Mouse (Mus musculus): ENCODE results near the gene Taf12.

GRCm38 (mm10) chr4:132240367-132240766, 33.8 kb upstream of the Taf12 start:
- TF ChIP-seq GATA1 (IDR thresholded peaks at IDR 0.05; ENCODE audit: borderline replicate concordance, low read length) (no peak), FLI1 (IDR thresholded peaks at IDR 0.05; ENCODE audit: low read length) (no peak)
